In genomic region chr2:45111571-45111970, GRCm38 (mm10) we compare ENCODE assay signal across 7 mouse cellular contexts. TPM values are rescaled to one million over a fixed set of nuclear protein-coding genes. Genes with fewer than 3 reads are reported as not detected.
A peak's percentile ranks its signal among the peaks of the same experiment; 100 is the strongest.
DNase-seq lines count a peak whose midpoint lies in the region; ATAC-seq and TF ChIP-seq lines count a peak whose summit lies in the region.
"Not testable (repeated sequence)": the region's sequence is repeated elsewhere in the genome, so short reads cannot be mapped to it uniquely, and the experiment has no call there.

No protein-coding gene starts in this region.

- ATAC-seq in heart, embryonic 12.5 days (ENCODE audit: insufficient number of reproducible peaks, low FRiP score); intestine, embryonic 14.5 days (replicated peaks; ENCODE audit: low FRiP score, low TSS enrichment, low read depth); limb, embryonic 12.5 days (ENCODE audit: insufficient number of reproducible peaks, insufficient read depth, low FRiP score, low TSS enrichment, low read depth); lung, embryonic 15.5 days (ENCODE audit: borderline replicate concordance, extremely low read depth, low FRiP score, low TSS enrichment): not testable (repeated sequence)

- peak; percentile 68 for DNase-seq in brain, embryonic 14.5 days (ENCODE audit: low read depth)
- not testable (repeated sequence) for DNase-seq in forebrain, embryonic 10.5 days (ENCODE audit: extremely low spot score, low spot score); intestine, embryonic 14.5 days (ENCODE audit: low spot score)
- peak; percentile 22 for DNase-seq in naive thymus-derived CD4-positive, alpha-beta T cell, adult 2 months (ENCODE audit: low read depth)

- peak overlapping the region; percentile 100 for H3K27ac ChIP-seq in forebrain, embryonic 10.5 days
- H3K27ac ChIP-seq in heart, embryonic 12.5 days (ENCODE audit: poor library complexity, severe bottlenecking), result peak overlapping the region; percentile 96
- peak overlapping the region; percentile 95 for H3K27ac ChIP-seq in intestine, embryonic 14.5 days (ENCODE audit: low read depth)
- peak overlapping the region; percentile 41; the same call in 1 of the 2 replicates for H3K27ac ChIP-seq in limb, embryonic 12.5 days
- H3K27ac ChIP-seq in lung, embryonic 15.5 days, result peak overlapping the region; percentile 96

- not testable (repeated sequence) for H3K27me3 ChIP-seq in forebrain, embryonic 10.5 days (ENCODE audit: poor library complexity, severe bottlenecking); heart, embryonic 12.5 days (replicated peaks)
- peaks cover 44% of the 10 kb centered on the region for H3K27me3 ChIP-seq in intestine, embryonic 14.5 days (replicated peaks; ENCODE audit: control insufficient read depth, insufficient read depth, low read length)
- H3K27me3 ChIP-seq in limb, embryonic 12.5 days, result peaks cover 66% of the 10 kb centered on the region
- H3K27me3 ChIP-seq in lung, embryonic 15.5 days, result peaks cover 16% of the 10 kb centered on the region

- TF ChIP-seq POLR2A in brain, embryonic 14.5 days (IDR thresholded peaks at IDR 0.05; ENCODE audit: borderline replicate concordance, extremely low read depth, insufficient read depth, insufficient read length, poor library complexity, severe bottlenecking), result not testable (repeated sequence)

- H3K9ac ChIP-seq in heart, embryonic 12.5 days, result peak overlapping the region; percentile 93
- peak overlapping the region; percentile 97 for H3K9ac ChIP-seq in intestine, embryonic 14.5 days (ENCODE audit: low read length)
- H3K9ac ChIP-seq in limb, embryonic 12.5 days (replicated peaks), result 0 out of 2 replicates have a peak overlapping the region, but pooled peaks have one; percentile 28
- peak overlapping the region; percentile 86 for H3K9ac ChIP-seq in lung, embryonic 15.5 days

- peak overlapping the region; percentile 77 for H3K4me2 ChIP-seq in heart, embryonic 12.5 days
- peak overlapping the region; percentile 75 for H3K4me2 ChIP-seq in intestine, embryonic 14.5 days (ENCODE audit: low read length)
- peak overlapping the region; percentile 96 for H3K4me2 ChIP-seq in limb, embryonic 12.5 days
- H3K4me2 ChIP-seq in lung, embryonic 15.5 days, result peak overlapping the region; percentile 74

- peak overlapping the region; percentile 99 for H3K4me3 ChIP-seq in forebrain, embryonic 10.5 days
- peak overlapping the region; percentile 73 for H3K4me3 ChIP-seq in heart, embryonic 12.5 days
- peak overlapping the region; percentile 70 for H3K4me3 ChIP-seq in intestine, embryonic 14.5 days (ENCODE audit: low read depth, low read length)
- H3K4me3 ChIP-seq in limb, embryonic 12.5 days (replicated peaks), result peak overlapping the region; percentile 82
- H3K4me3 ChIP-seq in lung, embryonic 15.5 days, result peak overlapping the region; percentile 73

- under 1% methylated on average over 3 of the region's 3 CpGs for WGBS in forebrain, embryonic 10.5 days
- 5% methylated on average over 3 of the region's 3 CpGs for WGBS in heart, embryonic 12.5 days
- 2% methylated on average over 3 of the region's 3 CpGs for WGBS in intestine, embryonic 14.5 days
- 2% methylated on average over 3 of the region's 3 CpGs for WGBS in limb, embryonic 12.5 days
- 6% methylated on average over 3 of the region's 3 CpGs for WGBS in lung, embryonic 15.5 days

- TF ChIP-seq CTCF in brain, embryonic 14.5 days (IDR thresholded peaks at IDR 0.05; ENCODE audit: borderline replicate concordance, extremely low read depth, insufficient read depth, insufficient read length), result not testable (repeated sequence)

- not testable (repeated sequence) for H3K9me3 ChIP-seq in forebrain, embryonic 10.5 days; heart, embryonic 12.5 days (replicated peaks); intestine, embryonic 14.5 days (ENCODE audit: control insufficient read depth, low read length); limb, embryonic 12.5 days; lung, embryonic 15.5 days

- peaks cover 77% of the 10 kb centered on the region for H3K4me1 ChIP-seq in forebrain, embryonic 10.5 days
- H3K4me1 ChIP-seq in heart, embryonic 12.5 days (replicated peaks), result peaks cover 24% of the 10 kb centered on the region
- H3K4me1 ChIP-seq in intestine, embryonic 14.5 days (replicated peaks; ENCODE audit: control insufficient read depth, insufficient read depth, low read length), result 0 out of 2 replicates have a peak, but pooled peaks cover 14% of the 10 kb centered on the region
- H3K4me1 ChIP-seq in limb, embryonic 12.5 days (replicated peaks), result peaks cover 27% of the 10 kb centered on the region; the same call in 1 of the 2 replicates
- H3K4me1 ChIP-seq in lung, embryonic 15.5 days, result not testable (repeated sequence)

- H3K36me3 ChIP-seq in forebrain, embryonic 10.5 days (replicated peaks); heart, embryonic 12.5 days; intestine, embryonic 14.5 days (ENCODE audit: control insufficient read depth, insufficient read depth, low read length); limb, embryonic 12.5 days; lung, embryonic 15.5 days: not testable (repeated sequence)

RNA-seq across cellular contexts. Expression of gene Zeb2, which starts 5.6 kb away (rescaled TPM):
- 33.3 and 46.5 TPM in 2 replicates for polyA plus RNA-seq in brain, embryonic 14.5 days (2012; rRNA removed)
- polyA plus RNA-seq in forebrain, embryonic 10.5 days (2016; fragmentation: Nextera tagmentation; extraction: Ambion mirVana), result 30.2 and 30.4 TPM in 2 replicates
- polyA plus RNA-seq in heart, embryonic 12.5 days (2016; fragmentation: Nextera tagmentation; extraction: Ambion mirVana), result 28.0 and 29.6 TPM in 2 replicates
- polyA plus RNA-seq in intestine, embryonic 14.5 days (2014; fragmentation: Nextera tagmentation; extraction: Ambion mirVana), result 44.5 and 49.2 TPM in 2 replicates
- 12.3 and 14.8 TPM in 2 replicates for polyA plus RNA-seq in limb, embryonic 12.5 days (2016; fragmentation: Nextera tagmentation; extraction: Ambion mirVana)
- 79.9 and 94.7 TPM in 2 replicates for polyA plus RNA-seq in lung, embryonic 15.5 days (2015; fragmentation: Nextera tagmentation; extraction: Ambion mirVana)

Comparison
In these comparisons a context has a peak if more than half of its experiments do, and no peak if none do; other contexts are left out.
1. H3K27ac ChIP-seq: peak in every context shown above with its lines; median percentile 100 in forebrain, embryonic 10.5 days; 96 in heart, embryonic 12.5 days; 96 in lung, embryonic 15.5 days; 95 in intestine, embryonic 14.5 days; 41 in limb, embryonic 12.5 days.
2. H3K9ac ChIP-seq: peak in every context shown above with its lines; median percentile 97 in intestine, embryonic 14.5 days; 93 in heart, embryonic 12.5 days; 86 in lung, embryonic 15.5 days; 28 in limb, embryonic 12.5 days.